ENCODE assay signal across 1 mouse cellular context in the genomic region with DNA sequence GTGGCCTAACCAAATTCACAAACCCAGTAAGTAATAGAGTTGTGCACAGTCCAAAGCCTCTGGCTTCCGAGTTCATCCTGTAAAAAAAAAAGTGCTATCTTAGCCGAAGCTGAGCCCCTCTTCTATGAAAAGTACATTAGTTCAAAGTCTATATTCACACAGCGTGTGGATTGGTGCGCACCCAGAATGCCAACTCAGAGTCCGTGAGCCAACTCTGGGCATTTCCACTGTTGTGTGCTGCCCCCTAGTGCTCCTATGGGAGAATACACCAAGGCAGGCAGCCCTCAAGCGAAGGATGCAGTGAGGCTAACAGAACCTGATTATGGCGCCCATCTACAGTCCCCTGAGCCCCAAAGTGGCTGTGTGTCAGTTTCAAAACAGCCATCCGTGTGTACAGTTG.
TF ChIP-seq lines count a peak whose summit lies in the region.

No protein-coding gene starts in this region.

TF ChIP-seq in MEL, 35 proteins besides CTCF, POLR2A, EP300 and RAD21 (continued from another document):
- no peak for TF ChIP-seq MAX (IDR thresholded peaks at IDR 0.05; ENCODE audit: low read length)
- no peak for TF ChIP-seq USF2 (IDR thresholded peaks at IDR 0.05; ENCODE audit: borderline replicate concordance in 1 of 2, insufficient read depth in 1 of 2, low read depth in 1 of 2, low read length in 2 of 2)
- 0 out of 2 replicates have a peak, but pooled peaks have one; percentile 31 for TF ChIP-seq TBP (IDR thresholded peaks at IDR 0.05; ENCODE audit: low read depth, low read length)
- TF ChIP-seq ZC3H11A (IDR thresholded peaks at IDR 0.05; ENCODE audit: low read depth, low read length) = peak; percentile 78
- TF ChIP-seq E2F4 (IDR thresholded peaks at IDR 0.05; ENCODE audit: borderline replicate concordance, low read depth, low read length) = no peak
- TF ChIP-seq USF1 (IDR thresholded peaks at IDR 0.05; ENCODE audit: low read depth, low read length) = no peak
- TF ChIP-seq SMC3 (IDR thresholded peaks at IDR 0.05; ENCODE audit: low read depth, low read length) = peak; percentile 80
